Mouse (Mus musculus) E14TG2a.4 (cell line): ENCODE data around the gene Abcg1.

ENCODE experiments used
- CTCF ChIP-seq: conservative IDR thresholded peaks from 2 replicates; pipeline ENCODE4 v1.5.1; 2014; ENCODE audit warnings: low read length
- NANOG ChIP-seq: IDR thresholded peaks from 2 replicates; pipeline ENCODE4 v1.6.1; 2014; ENCODE audit warnings: borderline replicate concordance, low read length, mixed read lengths

DNA sequence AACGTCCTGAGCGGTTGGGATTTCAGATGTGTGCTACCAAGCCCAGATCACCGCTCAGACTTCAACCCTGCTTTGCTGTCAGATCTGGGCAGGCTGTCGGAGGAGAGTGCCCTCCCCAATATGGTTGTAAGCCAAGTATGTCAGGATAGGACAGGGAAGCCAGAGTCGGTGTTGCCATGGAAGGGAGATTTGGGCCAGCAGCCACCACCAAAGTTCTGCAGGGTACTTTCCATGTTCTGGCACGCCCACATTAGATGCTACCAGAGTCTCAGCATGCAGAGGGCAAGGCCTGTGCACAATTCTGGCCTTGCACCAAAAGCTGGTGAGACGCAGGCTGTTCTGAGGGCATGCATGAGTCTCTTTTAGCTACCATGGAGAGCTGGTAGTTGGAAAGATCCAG lies 28.7 kb downstream of the Abcg1 start:
- TF ChIP-seq CTCF (no peak), NANOG (no peak)
